In the genomic region with DNA sequence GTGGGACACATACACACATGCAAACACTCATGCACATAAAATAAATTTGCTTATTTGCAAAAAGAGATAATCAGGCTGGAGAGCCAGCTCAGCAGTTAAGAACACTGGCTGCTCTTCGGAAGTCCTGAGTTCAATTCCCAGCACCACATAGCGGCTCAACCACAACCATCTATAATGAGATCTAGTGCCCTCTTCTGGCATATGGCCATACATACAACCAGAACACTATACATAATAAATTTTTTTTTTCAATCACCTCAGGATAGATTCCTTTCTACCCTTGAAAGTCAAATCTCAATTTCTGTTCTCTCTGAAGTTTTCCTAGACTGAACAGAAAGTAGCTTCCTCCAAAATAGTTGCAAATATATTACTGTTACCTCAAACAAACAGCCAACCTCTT, we compare ENCODE assay signal across 9 mouse cellular contexts. TPM values are rescaled to one million over a fixed set of nuclear protein-coding genes. Genes with fewer than 3 reads are reported as not detected.
DNase-seq lines count a peak whose midpoint lies in the region; ATAC-seq lines count a peak whose summit lies in the region.
"Had no signal": no experiment of that assay in that cellular context is flagged by ENCODE, and none has a peak within 500 bp of the region (broad histone marks: within the 10 kb centered on the region; RNA-seq: fewer than 3 reads in every experiment).

No protein-coding gene starts in this region.

- no peaks in the 10 kb centered on the region for H3K27me3 ChIP-seq in lung, embryonic 15.5 days
- H3K27me3 ChIP-seq in forebrain, embryonic 15.5 days: no peaks in the 10 kb centered on the region
- H3K27me3 ChIP-seq in limb, embryonic 13.5 days: no peaks in the 10 kb centered on the region
- no peaks in the 10 kb centered on the region for H3K27me3 ChIP-seq in neural tube, embryonic 15.5 days (replicated peaks)

- peak overlapping the region; percentile 84 for H3K4me2 ChIP-seq in lung, embryonic 15.5 days
- peak overlapping the region; percentile 84 for H3K4me2 ChIP-seq in forebrain, embryonic 15.5 days (replicated peaks)
- H3K4me2 ChIP-seq in limb, embryonic 13.5 days (replicated peaks): peak overlapping the region; percentile 87
- peak overlapping the region; percentile 71 for H3K4me2 ChIP-seq in neural tube, embryonic 15.5 days

- WGBS in lung, embryonic 15.5 days: 96% methylated on average over 2 of the region's 2 CpGs
- WGBS in forebrain, embryonic 15.5 days: 96% methylated on average over 2 of the region's 2 CpGs
- WGBS in limb, embryonic 13.5 days: 91% methylated on average over 2 of the region's 2 CpGs
- 100% methylated on average over 2 of the region's 2 CpGs for WGBS in neural tube, embryonic 15.5 days

- peaks cover 45% of the 10 kb centered on the region for H3K36me3 ChIP-seq in lung, embryonic 15.5 days
- peaks cover 44% of the 10 kb centered on the region for H3K36me3 ChIP-seq in forebrain, embryonic 15.5 days
- peaks cover 47% of the 10 kb centered on the region for H3K36me3 ChIP-seq in limb, embryonic 13.5 days
- H3K36me3 ChIP-seq in neural tube, embryonic 15.5 days: peaks cover 48% of the 10 kb centered on the region

- ATAC-seq in lung, embryonic 15.5 days (ENCODE audit: borderline replicate concordance, extremely low read depth, low FRiP score, low TSS enrichment): no peak
- no peak for ATAC-seq in forebrain, embryonic 15.5 days (replicated peaks)
- no peak for ATAC-seq in limb, embryonic 13.5 days (ENCODE audit: low FRiP score, low read depth)
- ATAC-seq in neural tube, embryonic 15.5 days (ENCODE audit: low FRiP score): no peak

- no peak overlapping the region for H3K9ac ChIP-seq in lung, embryonic 15.5 days
- no peak overlapping the region for H3K9ac ChIP-seq in forebrain, embryonic 15.5 days (replicated peaks)
- no peak overlapping the region for H3K9ac ChIP-seq in limb, embryonic 13.5 days
- H3K9ac ChIP-seq in neural tube, embryonic 15.5 days (replicated peaks): peak overlapping the region; percentile 79

- peaks cover 17% of the 10 kb centered on the region for H3K4me1 ChIP-seq in lung, embryonic 15.5 days
- peaks cover 14% of the 10 kb centered on the region for H3K4me1 ChIP-seq in forebrain, embryonic 15.5 days
- H3K4me1 ChIP-seq in limb, embryonic 13.5 days: peaks cover 12% of the 10 kb centered on the region
- H3K4me1 ChIP-seq in neural tube, embryonic 15.5 days: peaks cover 16% of the 10 kb centered on the region

- DNase-seq in lung, postnatal 4 days: no peak
- no peak for DNase-seq in Muller cell, postnatal 12 days (ENCODE audit: inconsistent ontology term)
- DNase-seq in thymus, adult 18-20 months: no peak
- no peak for DNase-seq in kidney, postnatal 4 days
- DNase-seq: cerebellum, postnatal 25 days had no signal

- H3K4me3 ChIP-seq in lung, embryonic 15.5 days: peak overlapping the region; percentile 78
- peak overlapping the region; percentile 76 for H3K4me3 ChIP-seq in forebrain, embryonic 15.5 days
- H3K4me3 ChIP-seq in limb, embryonic 13.5 days: peak overlapping the region; percentile 76
- H3K4me3 ChIP-seq in neural tube, embryonic 15.5 days (replicated peaks): peak overlapping the region; percentile 73

- H3K9me3 ChIP-seq in lung, embryonic 15.5 days: no peaks in the 10 kb centered on the region
- H3K9me3 ChIP-seq in forebrain, embryonic 15.5 days: no peaks in the 10 kb centered on the region
- no peaks in the 10 kb centered on the region for H3K9me3 ChIP-seq in limb, embryonic 13.5 days
- no peaks in the 10 kb centered on the region for H3K9me3 ChIP-seq in neural tube, embryonic 15.5 days (replicated peaks)

- no peak overlapping the region for H3K27ac ChIP-seq in lung, embryonic 15.5 days
- no peak overlapping the region for H3K27ac ChIP-seq in forebrain, embryonic 15.5 days (replicated peaks)
- H3K27ac ChIP-seq in limb, embryonic 13.5 days: no peak overlapping the region
- no peak overlapping the region for H3K27ac ChIP-seq in neural tube, embryonic 15.5 days (replicated peaks)

RNA-seq across cellular contexts. Expression of gene Exoc7, which starts 1.6 kb away (rescaled TPM):
- polyA plus RNA-seq in lung, embryonic 15.5 days (2015; fragmentation: Nextera tagmentation; extraction: Ambion mirVana): 58.4 and 63.5 TPM in 2 replicates
- polyA plus RNA-seq in forebrain, embryonic 15.5 days (2015; fragmentation: Nextera tagmentation; extraction: Ambion mirVana): 109 and 114 TPM in 2 replicates
- 76.5 and 80.2 TPM in 2 replicates for polyA plus RNA-seq in limb, embryonic 13.5 days (2015; fragmentation: Nextera tagmentation; extraction: Ambion mirVana)
- polyA plus RNA-seq in neural tube, embryonic 15.5 days (2015; fragmentation: Nextera tagmentation; extraction: Ambion mirVana): 113 and 114 TPM in 2 replicates

RNA-seq across cellular contexts. Expression of gene Galr2, which starts 24.7 kb away (rescaled TPM):
- polyA plus RNA-seq in lung, embryonic 15.5 days (2015; fragmentation: Nextera tagmentation; extraction: Ambion mirVana): 0.07 and 0.24 TPM in 2 replicates
- 0.29 TPM in 1 of 2 replicates, not detected in the other for polyA plus RNA-seq in forebrain, embryonic 15.5 days (2015; fragmentation: Nextera tagmentation; extraction: Ambion mirVana)
- polyA plus RNA-seq in limb, embryonic 13.5 days (2015; fragmentation: Nextera tagmentation; extraction: Ambion mirVana): 0.18 and 0.27 TPM in 2 replicates
- polyA plus RNA-seq in neural tube, embryonic 15.5 days (2015; fragmentation: Nextera tagmentation; extraction: Ambion mirVana): 0.47 and 0.52 TPM in 2 replicates

RNA-seq across cellular contexts. Expression of gene Foxj1, which starts 29.8 kb away (rescaled TPM):
- polyA plus RNA-seq in lung, embryonic 15.5 days (2015; fragmentation: Nextera tagmentation; extraction: Ambion mirVana): 21.1 and 21.2 TPM in 2 replicates
- 9.5 and 14.7 TPM in 2 replicates for polyA plus RNA-seq in forebrain, embryonic 15.5 days (2015; fragmentation: Nextera tagmentation; extraction: Ambion mirVana)
- 0.25 and 0.37 TPM in 2 replicates for polyA plus RNA-seq in limb, embryonic 13.5 days (2015; fragmentation: Nextera tagmentation; extraction: Ambion mirVana)
- polyA plus RNA-seq in neural tube, embryonic 15.5 days (2015; fragmentation: Nextera tagmentation; extraction: Ambion mirVana): 11.3 and 12.1 TPM in 2 replicates

RNA-seq across cellular contexts. Expression of gene Srp68, which starts 31.4 kb away (rescaled TPM):
- 89.8 and 95.4 TPM in 2 replicates for polyA plus RNA-seq in lung, embryonic 15.5 days (2015; fragmentation: Nextera tagmentation; extraction: Ambion mirVana)
- 68.9 and 71.5 TPM in 2 replicates for polyA plus RNA-seq in forebrain, embryonic 15.5 days (2015; fragmentation: Nextera tagmentation; extraction: Ambion mirVana)
- polyA plus RNA-seq in limb, embryonic 13.5 days (2015; fragmentation: Nextera tagmentation; extraction: Ambion mirVana): 109 and 110 TPM in 2 replicates
- polyA plus RNA-seq in neural tube, embryonic 15.5 days (2015; fragmentation: Nextera tagmentation; extraction: Ambion mirVana): 64.2 and 77.9 TPM in 2 replicates
